Mouse (Mus musculus) A20 (cell line): ENCODE data around the gene Mylpf.
"Not testable (repeated sequence)": the region's sequence is repeated elsewhere in the genome, so short reads cannot be mapped to it uniquely, and the experiment has no call there.

ENCODE experiments used
- DNase-seq: peaks from one replicate; pipeline ENCODE4 v3.0.0-alpha.2; 2011; ENCODE audit warnings: low read depth, low spot score

Gene Mylpf

DNA sequence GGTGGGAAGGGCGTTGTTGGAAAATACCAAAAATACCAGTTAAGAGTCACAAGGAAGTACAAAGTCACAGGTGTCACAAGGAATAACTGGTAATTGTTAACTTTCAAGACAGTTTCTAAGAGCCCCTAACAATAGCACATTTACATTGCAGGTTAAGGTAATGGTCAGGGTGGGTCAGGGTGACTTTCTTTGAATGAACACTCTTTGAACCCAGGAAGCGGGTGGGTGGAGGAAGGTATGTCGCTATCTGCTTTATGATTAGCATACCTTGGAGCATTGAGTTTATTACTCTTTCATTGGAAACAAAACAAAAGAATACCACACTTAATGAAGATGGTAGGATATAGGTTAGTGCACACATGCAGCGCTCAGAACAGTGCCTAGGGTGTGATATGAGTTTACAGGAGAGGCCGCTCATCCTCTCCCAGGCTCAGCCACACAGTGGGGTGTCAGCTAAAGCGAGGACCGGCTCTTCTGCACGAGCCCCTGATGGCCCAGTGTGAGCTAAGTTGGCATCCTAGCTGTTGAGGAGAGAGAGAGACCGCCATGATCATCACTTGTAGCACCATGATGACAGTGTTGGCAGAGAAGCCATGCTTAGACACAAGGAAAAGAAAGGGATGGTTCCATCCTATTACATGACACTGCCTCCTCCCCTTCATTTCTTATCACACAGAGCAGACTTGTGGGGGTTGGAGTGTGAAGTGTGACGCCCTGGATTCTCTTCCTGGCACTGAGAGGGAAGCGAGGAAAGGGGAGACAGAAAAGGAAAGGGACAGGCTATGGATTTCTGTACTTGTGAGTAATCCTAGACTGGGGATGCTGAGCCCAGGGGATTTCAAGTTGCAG, 16.7 kb downstream of the Mylpf start:
- no peak for DNase-seq

DNA sequence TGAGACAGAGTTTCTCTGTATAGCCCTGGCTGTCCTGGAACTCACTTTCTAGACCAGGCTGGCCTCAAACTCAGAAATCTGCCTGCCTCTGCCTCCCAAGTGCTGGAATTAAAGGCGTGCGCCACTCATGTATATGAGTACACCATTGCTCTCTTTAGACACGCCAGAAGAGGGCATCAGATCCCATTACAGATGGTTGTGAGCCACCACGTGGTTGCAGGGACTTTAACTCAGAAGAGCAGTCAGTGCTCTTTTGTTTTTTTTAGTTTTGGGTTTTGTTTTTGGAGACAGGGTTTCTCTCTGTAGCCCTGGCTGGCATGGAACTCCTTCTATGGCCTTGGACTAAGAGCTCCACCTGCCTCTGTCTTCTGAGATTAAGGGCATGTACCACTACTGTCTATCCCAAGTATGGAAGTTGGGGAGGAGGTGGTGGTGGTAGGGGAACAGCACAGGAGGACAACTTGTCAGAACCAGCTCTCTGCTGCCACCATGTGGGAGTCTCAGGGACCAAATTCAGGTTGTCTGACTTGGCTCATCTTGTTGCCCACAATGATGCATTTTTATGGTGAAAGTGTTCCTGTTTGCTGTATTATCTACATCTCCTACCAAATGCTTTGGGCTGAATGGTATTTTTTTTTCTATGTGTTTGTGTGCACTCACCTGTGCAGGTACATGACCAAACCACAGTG, 20.1 kb downstream of the Mylpf start:
- DNase-seq: peak; percentile 92

DNA sequence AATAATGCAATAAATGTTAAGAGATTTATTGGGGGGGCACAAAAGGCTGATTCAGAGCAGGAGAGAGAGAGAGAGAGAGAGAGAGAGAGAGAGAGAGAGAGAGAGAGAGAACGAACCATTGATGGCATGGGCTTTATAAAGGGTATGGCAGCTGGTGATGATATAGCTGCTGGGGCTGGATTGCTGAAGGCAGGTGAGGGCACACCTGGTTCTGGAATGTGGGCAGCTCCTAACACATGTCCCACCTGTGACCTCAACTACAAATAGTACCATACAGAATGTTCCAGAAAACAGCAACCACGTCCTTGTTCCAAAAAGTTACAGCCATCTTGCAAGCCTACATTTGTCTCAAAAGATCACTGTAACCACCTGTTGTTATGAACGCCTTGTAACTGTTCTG, 22.7 kb downstream of the Mylpf start:
- no peak for DNase-seq

DNA sequence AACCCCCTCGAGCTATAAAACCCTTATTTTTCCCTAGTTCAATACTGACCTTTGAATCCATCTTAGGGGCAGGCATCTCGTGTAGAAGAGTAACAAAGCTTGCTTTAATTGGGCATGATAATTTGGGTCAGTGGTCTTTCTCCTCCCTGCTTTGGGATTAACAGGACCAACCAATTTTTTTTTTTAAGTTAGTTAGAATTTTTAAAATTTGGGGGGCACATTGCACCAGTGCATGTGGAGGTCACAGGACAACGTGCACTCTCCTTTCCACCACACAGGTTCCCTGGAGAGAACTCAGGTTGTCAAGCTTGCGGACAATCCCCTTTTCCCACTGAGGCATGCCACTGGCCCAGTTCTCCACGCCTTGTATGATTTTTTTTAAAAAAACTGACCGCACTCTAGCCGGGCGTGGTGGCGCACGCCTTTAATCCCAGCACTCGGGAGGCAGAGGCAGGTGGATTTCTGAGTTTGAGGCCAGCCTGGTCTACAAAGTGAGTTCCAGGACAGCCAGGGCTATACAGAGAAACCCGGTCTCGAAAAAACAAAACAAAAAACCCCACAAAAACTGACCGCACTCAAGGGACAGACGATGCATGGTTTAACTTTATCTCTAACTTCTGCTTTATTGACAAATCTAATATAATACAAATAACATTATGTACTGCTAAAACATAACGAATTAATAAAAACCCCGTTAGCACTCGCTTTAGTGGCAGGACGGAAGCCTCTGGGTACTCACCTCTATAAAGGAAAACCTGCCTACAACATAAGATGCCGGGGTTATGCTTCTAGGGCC, 23.3 kb downstream of the Mylpf start:
- no peak for DNase-seq

DNA sequence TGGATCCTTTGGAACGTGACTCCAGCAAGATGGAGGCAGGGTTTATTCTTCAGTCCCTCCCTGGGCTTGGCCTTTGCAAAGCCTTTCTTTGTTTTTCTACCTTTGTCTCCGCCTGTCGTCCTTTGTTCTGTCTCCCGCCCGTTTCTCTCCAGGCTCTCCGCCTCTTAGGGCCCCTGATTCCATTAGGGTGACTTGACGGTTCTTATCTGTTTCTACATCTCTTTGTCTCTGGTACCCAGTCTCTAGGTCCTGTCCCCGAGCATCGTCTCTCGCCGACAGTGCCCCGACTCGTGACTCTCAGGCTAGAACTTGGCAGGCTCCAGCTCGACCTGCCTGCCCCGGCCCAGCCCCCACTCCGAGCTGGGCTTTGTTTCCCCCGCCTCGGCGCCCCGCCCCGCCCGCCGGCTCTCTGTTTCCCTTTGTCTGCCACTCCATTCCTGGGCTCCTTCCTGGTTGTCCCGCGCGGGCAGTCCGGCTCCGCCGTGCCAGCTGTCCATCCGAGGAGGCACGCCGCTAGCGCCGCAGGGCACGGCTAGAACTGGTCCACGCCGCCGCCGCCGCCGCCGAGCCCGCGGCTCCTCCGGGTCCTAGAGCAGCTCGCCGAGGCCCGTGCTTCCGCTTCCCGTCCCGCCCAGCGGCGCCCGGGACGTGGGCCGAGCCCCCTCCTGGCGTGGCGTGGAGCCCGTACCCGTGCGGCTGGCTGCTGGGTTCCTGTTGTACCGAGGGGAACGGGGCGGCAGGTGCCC, 24.1 kb downstream of the Mylpf start, which contains the start of the genes Zfp553 and Sept1:
TSS of gene Zfp553 (plus strand) at position 440 of the 746 bp plus-strand sequence.
TSS of gene Sept1 (minus strand) at position 509 of the 746 bp plus-strand sequence.
- DNase-seq: peak; percentile 92

DNA sequence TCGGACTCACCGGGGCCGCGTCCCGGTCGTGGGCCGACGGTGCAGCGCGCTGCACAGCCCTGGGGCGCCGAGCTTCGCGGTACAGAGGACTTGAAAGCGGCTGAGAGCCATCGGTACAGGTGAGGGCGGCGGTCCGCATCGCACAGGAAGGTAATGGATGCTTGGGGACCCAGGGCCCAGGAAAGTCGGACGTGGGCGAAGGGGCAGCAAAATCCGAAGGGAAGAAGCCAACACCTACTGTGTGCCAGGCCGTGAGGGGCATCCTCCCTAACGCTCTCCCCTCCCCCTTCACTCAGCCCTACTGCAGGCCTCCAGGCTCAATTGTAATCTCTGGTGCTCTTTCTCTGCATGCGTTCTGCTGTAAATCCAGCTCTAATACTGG, 24.7 kb downstream of the Mylpf start:
- no peak for DNase-seq

DNA sequence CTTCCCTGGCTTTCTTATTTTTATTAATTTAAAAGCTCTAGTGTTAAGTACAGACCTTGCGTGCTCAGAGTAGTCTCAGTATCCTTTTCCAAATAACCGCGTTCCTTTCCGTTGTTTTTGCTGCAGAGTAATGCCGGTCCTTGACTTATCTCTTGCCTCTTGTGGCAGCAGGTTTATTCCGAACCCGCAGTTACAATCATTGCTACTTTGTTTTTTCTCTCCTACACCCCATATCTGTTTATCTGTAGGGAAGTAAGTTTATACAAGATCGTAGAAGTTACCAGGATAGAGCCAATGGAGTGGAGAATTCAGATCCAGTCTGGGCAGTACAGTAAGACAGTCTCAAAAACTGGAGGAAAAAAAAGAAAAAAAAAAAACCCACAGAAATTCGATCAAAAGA, 25.1 kb downstream of the Mylpf start:
- no peak for DNase-seq

DNA sequence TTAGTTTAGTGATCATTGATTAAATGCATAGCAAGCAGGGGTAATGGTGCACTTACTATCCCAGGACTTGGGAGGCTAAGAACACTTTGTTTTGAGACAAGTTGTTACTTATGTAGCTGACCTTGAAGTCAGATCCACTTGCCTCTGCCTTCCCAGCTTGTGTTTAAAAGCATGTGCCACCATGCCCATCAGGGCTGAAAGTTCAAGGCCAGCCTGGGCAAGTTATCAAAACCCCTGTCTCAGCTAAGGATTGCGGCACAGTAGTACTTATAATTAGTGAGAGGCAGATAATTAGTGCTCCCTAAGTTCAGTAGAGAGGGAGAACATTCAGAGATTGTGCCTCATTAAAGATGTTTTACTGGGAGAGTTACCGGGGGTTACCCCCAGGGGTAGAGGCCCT, 26.1 kb downstream of the Mylpf start:
- no peak for DNase-seq

DNA sequence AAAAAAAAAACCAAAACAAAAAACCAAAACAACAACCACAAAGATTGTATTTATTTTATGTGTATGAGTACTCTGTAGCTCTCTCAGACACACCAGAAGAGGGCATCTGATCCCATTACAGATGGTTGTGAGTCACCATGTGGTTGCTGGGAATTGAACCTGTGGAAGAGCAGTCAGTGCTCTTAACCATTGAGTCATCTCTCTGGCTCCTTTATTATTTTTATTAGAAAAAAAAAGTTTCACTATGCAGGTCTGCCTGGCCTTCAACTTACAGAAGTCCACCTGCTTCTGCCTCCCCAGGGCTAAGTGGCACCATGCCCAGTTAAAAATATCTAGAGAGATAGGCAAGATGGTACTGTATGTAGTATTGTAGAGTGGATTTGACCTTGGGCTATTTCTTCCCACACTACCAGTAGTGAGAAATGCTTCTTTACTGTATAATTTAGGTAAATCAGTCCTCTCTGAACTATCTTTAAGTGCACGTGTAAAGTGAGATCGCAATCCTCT, 34.7 kb downstream of the Mylpf start:
- no peak for DNase-seq

DNA sequence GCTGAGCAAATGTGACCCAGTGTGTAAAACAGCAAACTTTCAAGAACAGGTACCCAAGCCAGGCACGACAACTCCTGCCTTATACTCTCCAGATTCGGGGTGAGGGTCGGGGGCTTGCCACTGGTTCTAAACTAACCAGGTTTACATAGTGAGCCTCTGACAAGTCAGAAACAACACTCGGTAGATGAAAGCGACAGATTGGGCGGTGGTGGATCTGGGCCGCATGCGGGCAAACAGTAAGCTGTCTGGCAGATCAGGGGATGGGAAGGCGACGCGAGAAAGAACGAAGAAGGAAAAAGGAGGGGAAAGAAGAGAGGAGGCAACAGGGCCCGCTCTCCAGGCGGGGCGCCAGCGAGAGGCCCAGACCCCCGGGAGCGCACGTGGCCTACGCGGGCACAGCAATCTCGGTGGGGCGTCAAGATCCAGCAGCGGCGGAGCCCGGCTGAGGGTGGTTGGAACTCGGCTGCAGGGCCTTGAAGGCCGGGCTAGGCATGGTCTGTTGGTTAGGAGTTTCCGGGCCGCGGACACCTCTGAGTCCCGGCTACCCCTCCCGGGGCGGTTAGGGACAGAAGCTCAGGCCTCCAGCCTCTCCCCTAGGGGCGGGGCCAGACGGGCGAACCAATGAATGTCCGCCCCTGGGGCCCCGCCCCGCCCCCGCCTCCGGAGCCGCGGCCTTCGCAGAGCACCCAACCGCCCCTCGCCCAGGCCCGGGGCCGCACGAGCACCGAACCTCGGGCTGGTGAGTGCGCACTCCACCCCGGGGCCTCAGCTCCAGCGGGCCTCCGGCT, 35.4 kb downstream of the Mylpf start, which contains the start of gene Zfp771:
TSS of gene Zfp771 (plus strand) at position 405 of the 788 bp plus-strand sequence.
- DNase-seq: peak; percentile 97

DNA sequence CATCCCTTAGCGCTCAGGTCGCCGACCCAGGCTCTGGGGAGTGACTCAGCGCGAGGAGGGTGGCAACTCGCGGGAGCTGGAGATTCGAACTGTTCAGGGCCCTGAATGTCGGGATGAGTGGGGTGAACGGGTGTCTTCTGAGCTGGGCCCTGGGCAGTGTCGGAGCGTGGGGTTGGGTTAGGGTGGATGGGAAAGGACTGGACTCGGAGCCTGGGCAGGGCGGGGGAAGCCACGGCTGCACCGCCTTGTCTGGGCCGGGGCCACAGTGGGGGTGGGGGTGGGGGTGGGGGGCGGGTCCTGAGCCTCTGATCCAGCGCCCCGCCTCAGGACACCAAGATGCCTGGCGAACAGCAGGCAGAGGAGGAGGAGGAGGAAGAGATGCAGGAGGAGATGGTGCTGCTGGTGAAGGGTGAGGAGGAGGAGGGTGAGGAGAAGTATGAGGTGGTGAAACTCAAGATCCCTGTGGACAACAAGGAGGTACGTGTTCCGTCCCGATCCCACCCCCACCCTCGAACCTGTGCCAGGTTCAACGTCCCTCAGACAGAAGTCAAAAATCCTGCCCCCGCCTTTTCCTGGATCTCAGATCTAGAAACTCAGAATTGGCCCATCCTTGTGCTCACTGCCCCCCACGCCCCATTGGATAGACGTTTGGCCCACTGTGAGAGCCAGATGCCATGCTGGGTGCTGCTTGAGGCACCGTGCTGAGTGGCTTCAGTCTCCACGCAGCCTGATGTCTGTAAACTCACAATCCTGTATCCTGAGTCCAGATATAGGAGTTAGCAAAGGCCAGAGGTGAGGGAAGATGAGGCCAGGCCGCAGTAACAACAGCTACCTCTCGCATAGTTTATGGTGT, 36.2 kb downstream of the Mylpf start:
- DNase-seq: no peak

DNA sequence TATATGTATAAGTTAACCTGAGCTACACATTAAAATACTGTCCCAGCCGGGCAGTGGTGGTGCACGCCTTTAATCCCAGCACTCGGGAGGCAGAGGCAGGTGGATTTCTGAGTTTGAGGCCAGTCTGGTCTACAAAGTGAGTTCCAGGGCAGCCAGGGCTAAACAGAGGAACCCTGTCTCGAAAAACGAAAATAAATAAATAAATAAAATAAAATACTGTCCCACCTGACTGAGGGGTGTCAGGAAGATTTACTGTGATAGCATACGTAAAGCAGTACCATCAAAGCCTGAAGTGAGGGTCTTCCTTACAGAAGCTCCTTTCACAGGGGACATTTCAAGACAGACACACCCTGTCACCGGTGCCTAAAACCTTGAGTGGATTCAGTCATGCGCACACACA, 41.8 kb downstream of the Mylpf start:
- not testable (repeated sequence) for DNase-seq

DNA sequence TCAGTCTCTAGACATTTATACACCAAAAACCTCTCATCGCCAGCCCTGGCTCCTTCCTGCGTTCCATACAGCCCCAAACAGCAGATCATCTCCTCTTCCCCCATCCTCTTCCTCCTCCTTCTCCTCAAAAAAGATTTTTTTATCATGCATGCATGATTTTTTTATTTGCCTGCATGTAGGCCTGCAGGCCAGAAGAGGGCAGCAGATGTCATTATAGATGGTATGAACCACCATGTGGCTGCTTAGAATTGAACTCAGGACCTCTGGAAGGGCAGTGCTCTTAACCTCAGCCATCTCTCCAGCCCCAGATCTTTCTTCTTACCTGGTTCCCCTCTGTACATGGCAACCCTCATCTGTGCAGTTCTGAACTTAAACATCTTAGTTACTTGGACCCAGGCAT, 43.7 kb downstream of the Mylpf start:
- DNase-seq: peak; percentile 76

DNA sequence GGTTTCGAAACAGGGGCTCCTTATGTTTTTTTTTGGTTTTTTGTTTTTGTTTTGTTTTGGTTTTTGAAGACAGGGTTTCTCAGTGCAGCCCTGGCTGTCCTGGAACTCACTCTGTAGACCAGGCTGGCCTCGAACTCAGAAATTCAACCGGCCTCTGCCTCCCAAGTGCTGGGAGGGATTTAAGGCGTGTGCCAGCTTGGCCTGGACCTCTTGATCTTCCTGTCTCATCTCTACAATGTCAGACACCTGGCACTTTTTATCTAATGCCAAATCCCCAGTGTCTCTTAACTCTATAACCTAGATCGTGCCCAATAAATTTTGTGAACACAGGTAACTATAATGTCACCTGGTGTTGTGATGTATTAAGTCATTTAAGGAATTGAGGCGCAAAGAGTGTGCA, 44.7 kb downstream of the Mylpf start:
- no peak for DNase-seq

DNA sequence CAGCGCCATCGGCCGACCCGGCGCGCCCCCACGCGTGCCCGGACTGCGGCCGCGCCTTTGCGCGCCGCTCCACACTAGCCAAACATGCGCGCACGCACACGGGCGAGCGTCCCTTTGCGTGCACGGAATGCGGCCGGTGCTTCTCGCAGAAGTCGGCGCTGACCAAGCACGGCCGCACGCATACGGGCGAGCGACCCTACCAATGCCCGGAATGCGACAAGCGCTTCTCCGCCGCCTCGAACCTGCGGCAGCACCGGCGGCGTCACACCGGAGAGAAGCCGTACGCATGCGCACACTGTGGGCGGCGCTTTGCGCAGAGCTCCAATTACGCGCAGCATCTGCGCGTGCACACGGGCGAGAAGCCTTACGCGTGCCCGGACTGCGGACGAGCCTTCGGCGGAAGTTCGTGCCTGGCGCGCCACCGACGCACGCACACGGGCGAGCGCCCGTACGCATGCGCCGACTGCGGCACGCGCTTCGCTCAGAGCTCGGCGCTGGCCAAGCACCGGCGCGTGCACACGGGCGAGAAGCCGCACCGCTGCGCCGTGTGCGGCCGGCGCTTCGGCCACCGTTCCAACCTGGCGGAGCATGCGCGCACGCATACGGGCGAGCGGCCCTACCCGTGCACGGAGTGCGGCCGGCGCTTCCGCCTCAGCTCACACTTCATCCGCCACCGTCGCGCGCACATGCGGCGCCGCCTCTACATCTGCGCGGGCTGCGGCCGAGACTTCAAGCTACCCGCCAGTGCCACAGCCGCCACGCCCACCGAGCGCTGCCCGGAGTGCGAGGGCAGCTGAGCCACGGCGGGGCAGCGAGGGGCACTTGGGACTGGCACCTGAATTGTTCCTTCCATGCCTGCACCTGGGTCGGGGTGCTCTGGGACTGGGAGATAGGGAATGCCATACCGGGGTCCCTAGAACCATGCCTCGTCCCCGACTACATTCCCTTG, 45.4 kb downstream of the Mylpf start:
- peak; percentile 99 for DNase-seq

DNA sequence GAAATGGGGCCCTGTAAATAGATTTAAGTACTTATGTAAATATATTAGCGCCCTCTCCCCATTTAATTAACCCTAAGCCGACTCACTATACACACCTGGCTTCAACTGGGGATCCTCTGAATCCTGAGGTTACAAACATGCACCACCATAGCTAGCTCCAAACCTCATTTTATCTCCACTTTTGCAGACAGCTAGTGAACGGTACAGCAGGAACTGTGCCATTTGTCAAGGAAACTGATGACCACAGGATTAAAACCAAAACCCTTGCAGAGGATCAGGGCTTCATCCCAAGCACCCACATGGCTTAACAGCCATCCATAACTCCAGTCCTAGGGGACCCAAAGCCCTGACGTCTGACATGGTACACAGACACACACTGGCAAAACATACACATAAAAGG, 46.3 kb downstream of the Mylpf start:
- no peak for DNase-seq

DNA sequence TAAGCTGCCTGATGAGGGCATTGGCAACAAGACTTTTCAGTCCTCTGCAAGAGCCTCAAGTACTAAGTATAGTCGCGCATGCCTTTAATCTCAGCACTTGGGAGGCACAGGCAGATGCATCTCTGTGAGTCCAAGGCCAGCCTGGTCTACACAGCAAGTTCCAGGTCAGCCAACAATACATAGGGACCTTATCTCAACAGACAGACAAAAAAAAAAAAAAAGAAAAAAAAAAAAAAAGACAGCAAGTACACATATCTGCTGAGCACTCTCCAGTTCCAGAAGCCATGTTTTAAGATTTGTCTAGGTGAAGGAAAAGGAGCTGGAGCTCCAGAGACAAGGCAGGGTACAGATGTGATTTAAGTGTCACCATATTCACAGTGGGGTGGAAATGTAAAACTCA, 47.3 kb downstream of the Mylpf start:
- no peak for DNase-seq

DNA sequence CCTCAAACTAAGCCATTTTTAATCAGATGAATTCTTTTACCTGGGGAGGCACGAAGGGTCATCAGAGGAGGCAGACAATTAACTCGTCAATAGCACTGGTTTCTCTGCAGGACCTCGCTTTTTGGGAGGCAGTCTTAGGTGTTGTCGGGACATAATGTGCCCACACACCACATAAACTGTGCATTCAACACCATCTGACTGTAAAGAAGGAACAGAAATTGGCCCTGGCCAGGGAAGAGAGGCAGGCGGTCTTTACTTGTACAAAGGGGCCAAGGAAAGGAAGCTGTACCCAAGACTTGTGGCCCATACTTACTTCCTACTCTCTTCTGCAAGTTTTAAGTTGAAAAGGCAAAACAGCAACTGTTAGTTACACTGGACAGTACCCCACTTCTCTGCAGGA, 47.8 kb downstream of the Mylpf start:
- no peak for DNase-seq
